Mouse (Mus musculus) midbrain, embryonic 16.5 days (tissue): Measurements from ENCODE around the gene Agpat3. TPM values are rescaled to one million over a fixed set of nuclear protein-coding genes. Genes with fewer than 3 reads are reported as not detected.

ENCODE experiments used
- ATAC-seq: fragments of 200-750 bp; cut with Nextera tagmentation; 2 replicates; pipeline ENCODE4 v1.8.0; 2017; ENCODE audit warnings: moderate TSS enrichment
- H3K27ac ChIP-seq: fragments of 300-500 bp; sonication (generic); 2 replicates; pipeline ENCODE4 v1.5.1; 2014; ENCODE audit warnings: mild to moderate bottlenecking, low read length, mixed read lengths
- H3K27me3 ChIP-seq: fragments of 300-500 bp; sonication (generic); 2 replicates; pipeline ENCODE4 v1.6.1; 2014; ENCODE audit warnings: low read depth, low read length, mixed read lengths; ENCODE audit not compliant: control insufficient read depth, insufficient read depth
- H3K36me3 ChIP-seq: fragments of 300-500 bp; sonication (generic); 2 replicates; pipeline ENCODE4 v1.6.1; 2014; ENCODE audit warnings: mild to moderate bottlenecking, low read length, moderate library complexity, mixed read lengths; ENCODE audit not compliant: control insufficient read depth, insufficient read depth
- H3K4me1 ChIP-seq: fragments of 300-500 bp; sonication (generic); 2 replicates; pipeline ENCODE4 v1.6.1; 2014; ENCODE audit warnings: mild to moderate bottlenecking, low read length, mixed read lengths; ENCODE audit not compliant: control insufficient read depth, insufficient read depth
- H3K4me2 ChIP-seq: fragments of 300-500 bp; sonication (generic); 2 replicates; pipeline ENCODE4 v1.6.1; 2014; ENCODE audit warnings: mild to moderate bottlenecking, low read length, mixed read lengths
- H3K4me3 ChIP-seq: fragments of 300-500 bp; sonication (generic); 2 replicates; pipeline ENCODE4 v1.5.1; 2014; ENCODE audit warnings: low read depth, mild to moderate bottlenecking, low read length, moderate library complexity, mixed read lengths
- H3K9ac ChIP-seq: fragments of 300-500 bp; sonication (generic); 2 replicates; pipeline ENCODE4 v1.6.1; 2014; ENCODE audit warnings: low read depth, low read length, mixed read lengths
- H3K9me3 ChIP-seq: fragments of 300-500 bp; sonication (generic); replicated peaks from 2 replicates; pipeline ENCODE4 v1.6.1; 2014; ENCODE audit warnings: mild to moderate bottlenecking, low read length, mixed read lengths; ENCODE audit not compliant: control insufficient read depth, poor library complexity, severe bottlenecking
- WGBS: fragments of 180-500 bp; shearing (Covaris S2); extraction: QIAGEN DNeasy Blood & Tissue Kit; methylation state at CpG from one replicate; pipeline ENCODE4 v1.1.7; 2014; 5-methylcytosine and 5-hydroxymethylcytosine counted together
- polyA plus RNA-seq: library from polyadenylated mRNA; unstranded; fragments of >200 nt; fragmentation: Nextera tagmentation; extraction: Ambion mirVana; gene quantifications from 2 replicates; pipeline ENCODE4 v1.2.1, GENCODE M21; 2015

Gene Agpat3
- polyA plus RNA-seq, 1 experiment from 2014 or later: 66.3 TPM

DNA sequence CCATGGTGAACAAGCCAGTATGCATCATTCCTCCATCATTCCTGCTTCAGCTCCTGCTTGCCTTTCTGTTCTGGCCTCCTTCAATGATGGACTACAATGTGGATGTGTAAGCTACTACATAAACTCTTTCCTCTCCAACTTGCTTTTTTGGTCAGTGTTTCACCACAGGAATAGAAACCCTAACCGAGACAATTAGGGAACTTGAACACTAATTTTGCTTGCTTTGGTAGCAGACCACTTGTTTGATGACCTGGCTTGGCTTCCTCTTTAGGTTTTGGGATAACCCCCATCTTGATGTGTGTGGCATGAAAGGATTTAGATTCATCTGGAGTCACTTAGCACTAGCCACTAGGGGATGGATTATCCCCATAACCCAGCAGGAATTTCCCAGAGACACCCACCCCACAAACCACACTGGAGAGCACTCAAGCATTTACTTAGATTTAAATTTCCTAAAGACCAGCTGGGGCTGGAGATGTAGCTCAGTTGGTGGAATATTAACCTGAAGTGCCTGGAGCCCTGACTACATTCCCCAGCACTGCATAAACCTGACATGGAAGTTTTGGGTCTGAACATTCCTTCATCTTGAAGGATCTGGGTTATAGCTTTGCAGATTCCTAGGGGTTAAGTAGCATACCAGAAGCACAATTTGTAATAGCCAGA lies 3.8 kb upstream of the Agpat3 start:
- peaks cover 8% of the 10 kb centered on the region for H3K4me1 ChIP-seq
- H3K36me3 ChIP-seq: no peaks in the 10 kb centered on the region
- no peak overlapping the region for H3K4me2 ChIP-seq
- WGBS: 83% methylated on average over 1 of the region's 1 CpGs
- no peaks in the 10 kb centered on the region for H3K27me3 ChIP-seq
- no peaks in the 10 kb centered on the region for H3K9me3 ChIP-seq
- no peak for ATAC-seq
- no peak overlapping the region for H3K27ac ChIP-seq
- no peak overlapping the region for H3K4me3 ChIP-seq
- no peak overlapping the region for H3K9ac ChIP-seq

DNA sequence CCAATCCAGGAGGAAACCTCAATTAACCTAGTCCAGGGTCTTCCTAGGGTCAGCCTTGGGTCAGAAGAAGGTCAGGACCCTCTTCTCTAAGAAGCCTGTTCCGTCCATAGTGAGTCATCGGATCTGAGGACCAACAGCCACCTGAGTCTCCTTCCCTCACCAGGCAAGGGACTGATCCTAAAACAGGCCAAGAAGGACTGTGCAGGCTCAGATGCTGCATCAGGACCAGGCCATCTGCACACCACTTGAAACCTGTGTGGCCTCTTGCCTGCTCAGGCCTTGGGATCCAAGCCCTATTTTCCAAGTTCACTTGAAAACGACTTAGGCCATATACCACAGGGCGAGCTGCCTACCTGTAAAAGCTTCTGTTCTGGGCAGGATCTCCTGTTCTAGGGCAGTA lies 907 bp upstream of the Agpat3 start:
- Histone ChIP-seq H3K9ac (peak overlapping the region; percentile 98), H3K27me3 (no peaks in the 10 kb centered on the region), H3K4me1 (peaks cover 20% of the 10 kb centered on the region), H3K4me3 (no peak overlapping the region), H3K27ac (no peak overlapping the region), H3K4me2 (peak overlapping the region; percentile 92; the same call in 1 of the 2 replicates), H3K36me3 (no peaks in the 10 kb centered on the region), H3K9me3 (no peaks in the 10 kb centered on the region)
- WGBS: 73% methylated on average over 4 of the region's 4 CpGs
- ATAC-seq: peak; percentile 1; the same call in 1 of the 2 replicates

- H3K27ac ChIP-seq: peak overlapping the region; percentile 81
- ATAC-seq: no peak; the same call in none of the 2 replicates
- H3K27me3 ChIP-seq: no peaks in the 10 kb centered on the region
- H3K9me3 ChIP-seq: no peaks in the 10 kb centered on the region
- peak overlapping the region; percentile 99 for H3K4me3 ChIP-seq
- no peaks in the 10 kb centered on the region for H3K36me3 ChIP-seq
- H3K4me2 ChIP-seq: peak overlapping the region; percentile 92
- H3K4me1 ChIP-seq: peaks cover 23% of the 10 kb centered on the region
- WGBS: 24% methylated on average over 8 of the region's 8 CpGs
- H3K9ac ChIP-seq: peak overlapping the region; percentile 98
These were observed 359 bp upstream of the Agpat3 start for GRCm38 (mm10) chr10:78352666-78353030.

- Histone ChIP-seq H3K27me3 (no peaks in the 10 kb centered on the region), H3K9me3 (no peaks in the 10 kb centered on the region), H3K4me2 (peak overlapping the region; percentile 92), H3K27ac (peak overlapping the region; percentile 81), H3K36me3 (no peaks in the 10 kb centered on the region), H3K4me1 (peaks cover 23% of the 10 kb centered on the region), H3K9ac (peak overlapping the region; percentile 98), H3K4me3 (peak overlapping the region; percentile 99)
- no peak for ATAC-seq
- WGBS: 1% methylated on average over 13 of the region's 13 CpGs
These were observed 764 bp downstream of the Agpat3 start for GRCm38 (mm10) chr10:78351564-78351886.

- peak overlapping the region; percentile 92 for H3K4me2 ChIP-seq
- no peak overlapping the region for H3K27ac ChIP-seq
- no peaks in the 10 kb centered on the region for H3K27me3 ChIP-seq
- 25% methylated on average over 6 of the region's 6 CpGs for WGBS
- H3K9ac ChIP-seq: peak overlapping the region; percentile 98
- peak overlapping the region; percentile 99 for H3K4me3 ChIP-seq
- no peak for ATAC-seq
- peaks cover 23% of the 10 kb centered on the region for H3K4me1 ChIP-seq
- H3K36me3 ChIP-seq: no peaks in the 10 kb centered on the region
- no peaks in the 10 kb centered on the region for H3K9me3 ChIP-seq
These were observed 1.3 kb downstream of the Agpat3 start for GRCm38 (mm10) chr10:78350796-78351556.

- peaks cover 23% of the 10 kb centered on the region for H3K4me1 ChIP-seq
- H3K9ac ChIP-seq: no peak overlapping the region
- no peak overlapping the region for H3K4me2 ChIP-seq
- no peak overlapping the region for H3K27ac ChIP-seq
- no peak overlapping the region for H3K4me3 ChIP-seq
- H3K27me3 ChIP-seq: no peaks in the 10 kb centered on the region
- 78% methylated on average over 15 of the region's 15 CpGs for WGBS
- H3K36me3 ChIP-seq: no peaks in the 10 kb centered on the region
- ATAC-seq: no peak
- H3K9me3 ChIP-seq: no peaks in the 10 kb centered on the region
These were observed 2.7 kb downstream of the Agpat3 start for GRCm38 (mm10) chr10:78349464-78350165.

- Histone ChIP-seq H3K4me3 (no peak overlapping the region), H3K27me3 (no peaks in the 10 kb centered on the region), H3K9ac (no peak overlapping the region), H3K27ac (no peak overlapping the region), H3K4me1 (peaks cover 23% of the 10 kb centered on the region), H3K36me3 (no peaks in the 10 kb centered on the region), H3K4me2 (no peak overlapping the region), H3K9me3 (no peaks in the 10 kb centered on the region)
- 91% methylated on average over 5 of the region's 5 CpGs for WGBS
- no peak for ATAC-seq
These were observed 4.1 kb downstream of the Agpat3 start for GRCm38 (mm10) chr10:78348211-78348610.

- Histone ChIP-seq H3K27ac (no peak overlapping the region), H3K4me2 (no peak overlapping the region), H3K9ac (no peak overlapping the region), H3K9me3 (no peaks in the 10 kb centered on the region), H3K36me3 (no peaks in the 10 kb centered on the region), H3K27me3 (no peaks in the 10 kb centered on the region), H3K4me3 (no peak overlapping the region), H3K4me1 (peaks cover 17% of the 10 kb centered on the region)
- ATAC-seq: no peak
- WGBS: 80% methylated on average over 6 of the region's 6 CpGs
These were observed 4.8 kb downstream of the Agpat3 start for GRCm38 (mm10) chr10:78347486-78347885.

GRCm38 (mm10) chr10:78345466-78345865 lies 6.8 kb downstream of the Agpat3 start:
- Histone ChIP-seq H3K9ac (no peak overlapping the region), H3K9me3 (no peaks in the 10 kb centered on the region), H3K27ac (no peak overlapping the region), H3K36me3 (no peaks in the 10 kb centered on the region), H3K27me3 (no peaks in the 10 kb centered on the region), H3K4me2 (no peak overlapping the region), H3K4me1 (peaks cover 9% of the 10 kb centered on the region), H3K4me3 (no peak overlapping the region)
- ATAC-seq: no peak
- WGBS: 87% methylated on average over 2 of the region's 2 CpGs
